9 mouse cellular contexts compared by ENCODE assay signal in the genomic region with DNA sequence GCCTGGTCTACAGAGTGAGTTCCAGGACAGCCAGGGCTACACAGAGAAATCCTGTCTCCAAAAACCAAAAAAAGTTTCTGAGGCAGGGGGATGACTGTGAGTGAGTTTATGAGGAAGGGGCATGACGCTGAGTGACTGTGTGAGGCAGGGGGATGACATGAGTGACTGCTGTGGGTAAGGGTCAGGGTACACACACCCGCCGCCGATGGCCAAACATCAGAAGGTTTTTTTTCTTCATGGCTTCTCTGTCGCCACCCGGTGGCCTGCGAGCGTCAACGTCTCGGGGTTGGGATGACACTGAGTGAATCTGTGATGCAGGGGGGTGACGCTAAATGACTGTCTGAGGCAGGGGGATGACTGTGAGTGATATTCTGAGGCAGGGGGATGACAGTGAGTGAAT. TPM values are rescaled to one million over a fixed set of nuclear protein-coding genes. Genes with fewer than 3 reads are reported as not detected.
A peak's percentile ranks its signal among the peaks of the same experiment; 100 is the strongest.
DNase-seq lines count a peak whose midpoint lies in the region; ATAC-seq lines count a peak whose summit lies in the region.
"Not testable (repeated sequence)": the region's sequence is repeated elsewhere in the genome, so short reads cannot be mapped to it uniquely, and the experiment has no call there.
"Had no signal": no experiment of that assay in that cellular context is flagged by ENCODE, and none has a peak within 500 bp of the region (broad histone marks: within the 10 kb centered on the region; RNA-seq: fewer than 3 reads in every experiment).

No protein-coding gene starts in this region.

- H3K27me3 ChIP-seq in erythroblast, embryonic 14.5 days (ENCODE audit: control insufficient read depth); heart, embryonic 11.5 days (ENCODE audit: control insufficient read depth, insufficient read depth, low read length); kidney, embryonic 14.5 days (ENCODE audit: control insufficient read depth, insufficient read depth, low read length); midbrain, embryonic 16.5 days (ENCODE audit: control insufficient read depth, insufficient read depth, low read depth, low read length): not testable (repeated sequence)

- peaks cover 50% of the 10 kb centered on the region for H3K4me1 ChIP-seq in erythroblast, embryonic 14.5 days (ENCODE audit: control insufficient read depth)
- not testable (repeated sequence) for H3K4me1 ChIP-seq in heart, embryonic 11.5 days (ENCODE audit: control insufficient read depth, insufficient read depth, low read length); kidney, embryonic 14.5 days (ENCODE audit: control insufficient read depth, insufficient read depth, low read length); midbrain, embryonic 16.5 days (ENCODE audit: control insufficient read depth, insufficient read depth, low read length)

- H3K4me3 ChIP-seq in erythroblast, embryonic 14.5 days (replicated peaks): peak overlapping the region; percentile 75
- peak overlapping the region; percentile 56 for H3K4me3 ChIP-seq in heart, embryonic 11.5 days (ENCODE audit: low read depth, low read length)
- peak overlapping the region; percentile 55; the same call in 1 of the 2 replicates for H3K4me3 ChIP-seq in kidney, embryonic 14.5 days (ENCODE audit: low read length)
- peak overlapping the region; percentile 64 for H3K4me3 ChIP-seq in midbrain, embryonic 16.5 days (ENCODE audit: low read depth, low read length)

- 0% methylated on average over 11 of the region's 11 CpGs for WGBS in heart, embryonic 11.5 days (ENCODE audit: insufficient replicate concordance)
- under 1% methylated on average over 11 of the region's 11 CpGs for WGBS in kidney, embryonic 14.5 days
- under 1% methylated on average over 11 of the region's 11 CpGs for WGBS in midbrain, embryonic 16.5 days

- H3K9ac ChIP-seq in heart, embryonic 11.5 days (ENCODE audit: low read depth, low read length): peak overlapping the region; percentile 83; the same call in 1 of the 2 replicates
- H3K9ac ChIP-seq in kidney, embryonic 14.5 days (ENCODE audit: low read depth, low read length): not testable (repeated sequence)
- H3K9ac ChIP-seq in midbrain, embryonic 16.5 days (ENCODE audit: low read depth, low read length): peak overlapping the region; percentile 83; the same call in 1 of the 2 replicates

- not testable (repeated sequence) for H3K9me3 ChIP-seq in erythroblast, embryonic 14.5 days (ENCODE audit: control insufficient read depth, low read length); heart, embryonic 11.5 days (replicated peaks; ENCODE audit: control insufficient read depth, low read length); kidney, embryonic 14.5 days (ENCODE audit: control insufficient read depth, low read length); midbrain, embryonic 16.5 days (replicated peaks; ENCODE audit: control insufficient read depth, low read length, poor library complexity, severe bottlenecking)

- H3K27ac ChIP-seq in heart, embryonic 11.5 days (ENCODE audit: low read depth, low read length): 0 out of 2 replicates have a peak overlapping the region, but pooled peaks have one; percentile 95
- H3K27ac ChIP-seq in kidney, embryonic 14.5 days (ENCODE audit: low read depth, low read length): not testable (repeated sequence)
- H3K27ac ChIP-seq in midbrain, embryonic 16.5 days (ENCODE audit: low read length): peak overlapping the region; percentile 98

- peak overlapping the region; percentile 80 for H3K4me2 ChIP-seq in heart, embryonic 11.5 days
- H3K4me2 ChIP-seq in kidney, embryonic 14.5 days (replicated peaks; ENCODE audit: low read depth, low read length): peak overlapping the region; percentile 71
- H3K4me2 ChIP-seq in midbrain, embryonic 16.5 days (ENCODE audit: low read length): peak overlapping the region; percentile 79

- not testable (repeated sequence) for H3K36me3 ChIP-seq in erythroblast, embryonic 14.5 days (ENCODE audit: control insufficient read depth); heart, embryonic 11.5 days (ENCODE audit: control insufficient read depth, insufficient read depth, low read length); kidney, embryonic 14.5 days (ENCODE audit: control insufficient read depth, insufficient read depth, low read length); midbrain, embryonic 16.5 days (ENCODE audit: control insufficient read depth, insufficient read depth, low read length)

- DNase-seq in A20 (ENCODE audit: low read depth, low spot score) (peak; percentile 93), liver (peak; percentile 86)
- DNase-seq in brain, embryonic 18.5 days (ENCODE audit: low read depth, low spot score): peak; percentile 60
- DNase-seq in spleen, postnatal 10 days (ENCODE audit: low spot score in 2 of 2): peak; percentile 83 to 91

- peak; percentile 63 for ATAC-seq in heart, embryonic 11.5 days (replicated peaks; ENCODE audit: insufficient number of reproducible peaks, low FRiP score, low TSS enrichment)
- peak; percentile 53 for ATAC-seq in kidney, embryonic 14.5 days (ENCODE audit: low FRiP score, low TSS enrichment)
- peak; percentile 58 for ATAC-seq in midbrain, embryonic 16.5 days

RNA-seq across cellular contexts. Expression of gene Ccr1, which starts 44.5 kb away (rescaled TPM):
- polyA plus RNA-seq in erythroblast, embryonic 14.5 days (2012): not detected in 2 replicates
- 0.80 and 0.92 TPM in 2 replicates for polyA plus RNA-seq in heart, embryonic 11.5 days (2014; fragmentation: Nextera tagmentation; extraction: Ambion mirVana)
- polyA plus RNA-seq in kidney, embryonic 14.5 days (2014; fragmentation: Nextera tagmentation; extraction: Ambion mirVana): 1.8 and 2.9 TPM in 2 replicates
- 0.53 and 0.73 TPM in 2 replicates for polyA plus RNA-seq in midbrain, embryonic 16.5 days (2015; fragmentation: Nextera tagmentation; extraction: Ambion mirVana)

RNA-seq across cellular contexts. Expression of gene Ccr1l1, which starts 54.2 kb away (rescaled TPM):
- polyA plus RNA-seq in erythroblast, embryonic 14.5 days (2012): not detected in 2 replicates
- not detected in 2 replicates for polyA plus RNA-seq in heart, embryonic 11.5 days (2014; fragmentation: Nextera tagmentation; extraction: Ambion mirVana)
- polyA plus RNA-seq in kidney, embryonic 14.5 days (2014; fragmentation: Nextera tagmentation; extraction: Ambion mirVana): not detected in 2 replicates
- polyA plus RNA-seq in midbrain, embryonic 16.5 days (2015; fragmentation: Nextera tagmentation; extraction: Ambion mirVana): not detected in 2 replicates
- polyA plus RNA-seq: G1E had no signal
